Mouse (Mus musculus): ENCODE results near the gene 6430548M08Rik. TPM values are rescaled to one million over a fixed set of nuclear protein-coding genes. Genes with fewer than 3 reads are reported as not detected.

6430548M08Rik gene
- polyA plus RNA-seq (2015; fragmentation: Illumina TruSeq; extraction: RNeasy Lipid Tissue Mini Kit (QIAGEN cat#74804); ENCODE audit: insufficient read depth, low replicate concordance) = 16.8 TPM

GRCm38 (mm10) chr8:120113758-120114255 is at the start of gene 6430548M08Rik:
Gene 6430548M08Rik (plus strand): TSS chr8:120114152.

GRCm38 (mm10) chr8:120101068-120101972 is 12.6 kb upstream of the 6430548M08Rik start, which contains the start of gene Zdhhc7:
Gene Zdhhc7 (minus strand): TSS chr8:120101482.

GRCm38 (mm10) chr8:120177318-120178123 is 63.6 kb downstream of the 6430548M08Rik start, which contains the start of gene Fam92b:
Gene Fam92b (minus strand): TSS chr8:120177466.

Other genes starting within 250 kb of the 6430548M08Rik start
- gene Usp10, start 203.8 kb upstream of the 6430548M08Rik start, polyA plus RNA-seq (2015; fragmentation: Illumina TruSeq; extraction: RNeasy Lipid Tissue Mini Kit (QIAGEN cat#74804); ENCODE audit: insufficient read depth, low replicate concordance) = 83.1 TPM
- 14.7 TPM for gene Gm20388, start 203.3 kb upstream of the 6430548M08Rik start, polyA plus RNA-seq (2015; fragmentation: Illumina TruSeq; extraction: RNeasy Lipid Tissue Mini Kit (QIAGEN cat#74804); ENCODE audit: insufficient read depth, low replicate concordance)
- 4.5 TPM for gene Crispld2, start 121.7 kb upstream of the 6430548M08Rik start, polyA plus RNA-seq (2015; fragmentation: Illumina TruSeq; extraction: RNeasy Lipid Tissue Mini Kit (QIAGEN cat#74804); ENCODE audit: insufficient read depth, low replicate concordance)
- 16.2 TPM for gene Zdhhc7, start 12.7 kb upstream of the 6430548M08Rik start, polyA plus RNA-seq (2015; fragmentation: Illumina TruSeq; extraction: RNeasy Lipid Tissue Mini Kit (QIAGEN cat#74804); ENCODE audit: insufficient read depth, low replicate concordance)
- not detected for gene Fam92b, start 63.3 kb downstream of the 6430548M08Rik start, polyA plus RNA-seq (2015; fragmentation: Illumina TruSeq; extraction: RNeasy Lipid Tissue Mini Kit (QIAGEN cat#74804); ENCODE audit: insufficient read depth, low replicate concordance)
- 10.3 TPM for gene Gse1, start 114.3 kb downstream of the 6430548M08Rik start, polyA plus RNA-seq (2015; fragmentation: Illumina TruSeq; extraction: RNeasy Lipid Tissue Mini Kit (QIAGEN cat#74804); ENCODE audit: insufficient read depth, low replicate concordance)

All from spleen, adult 10 weeks (tissue).